ENCODE assay signal across 19 mouse cellular contexts in genomic region chr13:41703196-41703595, GRCm38 (mm10).
A peak's percentile ranks its signal among the peaks of the same experiment; 100 is the strongest.
DNase-seq lines count a peak whose midpoint lies in the region; ATAC-seq and TF ChIP-seq lines count a peak whose summit lies in the region.
"Had no signal": no experiment of that assay in that cellular context is flagged by ENCODE, and none has a peak within 500 bp of the region (broad histone marks: within the 10 kb centered on the region; RNA-seq: fewer than 3 reads in every experiment).

No protein-coding gene starts in this region.

- peaks cover 2% of the 10 kb centered on the region for H3K36me3 ChIP-seq in heart, adult 2 months (ENCODE audit: control insufficient read depth, insufficient read depth, low read length)
- H3K36me3 ChIP-seq in kidney, embryonic 14.5 days (ENCODE audit: control insufficient read depth, insufficient read depth, low read length), result no peaks in the 10 kb centered on the region
- H3K36me3 ChIP-seq in lung, postnatal 0 days (ENCODE audit: insufficient read depth, low read length), result no peaks in the 10 kb centered on the region
- H3K36me3 ChIP-seq: embryonic facial prominence, embryonic 10.5 days; forebrain, embryonic 15.5 days; limb, embryonic 10.5 days had no signal

- 46% methylated on average over 2 of the region's 2 CpGs for WGBS in heart, adult 2 months
- WGBS in kidney, embryonic 14.5 days, result 81% methylated on average over 2 of the region's 2 CpGs
- 48% methylated on average over 2 of the region's 2 CpGs for WGBS in lung, postnatal 0 days
- 44% methylated on average over 2 of the region's 2 CpGs for WGBS in lung, adult 2 months

- no peak overlapping the region for H3K9ac ChIP-seq in heart, adult 2 months (ENCODE audit: low read depth, low read length)
- no peak overlapping the region for H3K9ac ChIP-seq in kidney, embryonic 14.5 days (ENCODE audit: low read depth, low read length)
- no peak overlapping the region for H3K9ac ChIP-seq in lung, postnatal 0 days (replicated peaks; ENCODE audit: low read depth)
- H3K9ac ChIP-seq: forebrain, embryonic 15.5 days had no signal

- no peaks in the 10 kb centered on the region for H3K27me3 ChIP-seq in heart, adult 2 months (ENCODE audit: control insufficient read depth, insufficient read depth, low read length)
- no peaks in the 10 kb centered on the region for H3K27me3 ChIP-seq in kidney, embryonic 14.5 days (ENCODE audit: control insufficient read depth, insufficient read depth, low read length)
- H3K27me3 ChIP-seq in lung, postnatal 0 days (replicated peaks; ENCODE audit: insufficient read depth, low read length), result no peaks in the 10 kb centered on the region
- H3K27me3 ChIP-seq: forebrain, embryonic 15.5 days had no signal

- intact Hi-C loops in heart, adult 2 months (cut with DNase I), result loop anchor here (5.0 kb wide), 2 partner anchors 41 to 884 kb away; no protein-coding TSS in a partner anchor

- H3K27ac ChIP-seq in heart, adult 2 months, result peak overlapping the region; percentile 48
- 0 out of 2 replicates have a peak overlapping the region, but pooled peaks have one; percentile 38 for H3K27ac ChIP-seq in kidney, embryonic 14.5 days (ENCODE audit: low read depth, low read length)
- peak overlapping the region; percentile 48 for H3K27ac ChIP-seq in lung, postnatal 0 days (ENCODE audit: low read length)
- H3K27ac ChIP-seq: embryonic facial prominence, embryonic 10.5 days; forebrain, embryonic 15.5 days; hindbrain, postnatal 0 days; limb, embryonic 10.5 days had no signal

- H3K4me1 ChIP-seq in heart, adult 2 months (ENCODE audit: control insufficient read depth, insufficient read depth, low read length), result peaks cover 4% of the 10 kb centered on the region
- peaks cover 4% of the 10 kb centered on the region; the same call in 1 of the 2 replicates for H3K4me1 ChIP-seq in kidney, embryonic 14.5 days (ENCODE audit: control insufficient read depth, insufficient read depth, low read length)
- peaks cover 5% of the 10 kb centered on the region; the same call in 1 of the 2 replicates for H3K4me1 ChIP-seq in lung, postnatal 0 days (ENCODE audit: insufficient read depth, low read depth, low read length)
- H3K4me1 ChIP-seq in lung, adult 2 months (ENCODE audit: control insufficient read depth, insufficient read depth, low read length), result peaks cover 8% of the 10 kb centered on the region; the same call in 1 of the 2 replicates
- H3K4me1 ChIP-seq: forebrain, embryonic 15.5 days had no signal

- TF ChIP-seq POLR2A in heart, adult 2 months (IDR thresholded peaks at IDR 0.05; ENCODE audit: insufficient read depth, low read depth, low read length), result no peak
- no peak for TF ChIP-seq POLR2A in lung, adult 2 months (IDR thresholded peaks at IDR 0.05; ENCODE audit: borderline replicate concordance, extremely low read depth, low read depth, low read length)

- no peak overlapping the region for H3K4me3 ChIP-seq in heart, adult 2 months
- no peak overlapping the region for H3K4me3 ChIP-seq in kidney, embryonic 14.5 days (ENCODE audit: low read length)
- H3K4me3 ChIP-seq in lung, postnatal 0 days (ENCODE audit: low read depth, low read length), result no peak overlapping the region
- no peak overlapping the region for H3K4me3 ChIP-seq in lung, adult 2 months (replicated peaks; ENCODE audit: extremely low read depth, low read depth, low read length)
- H3K4me3 ChIP-seq: embryonic facial prominence, embryonic 10.5 days; forebrain, embryonic 15.5 days; left cerebral cortex, adult 2 months; limb, embryonic 10.5 days had no signal

- no peak for TF ChIP-seq EP300 in heart, adult 2 months (IDR thresholded peaks at IDR 0.05; ENCODE audit: insufficient read depth, low read depth, low read length)
- peak; percentile 77; the same call in 1 of the 2 replicates for TF ChIP-seq EP300 in lung, postnatal 0 days (IDR thresholded peaks at IDR 0.05)

- no peak for TF ChIP-seq CTCF in heart, adult 2 months (IDR thresholded peaks at IDR 0.05)
- no peak for TF ChIP-seq CTCF in lung, postnatal 0 days (IDR thresholded peaks at IDR 0.05)
- TF ChIP-seq CTCF in lung, adult 2 months (IDR thresholded peaks at IDR 0.05; ENCODE audit: insufficient read depth, low read length), result no peak

- no peaks in the 10 kb centered on the region; the same call in 1 of the 2 replicates for H3K9me3 ChIP-seq in kidney, embryonic 14.5 days (ENCODE audit: control insufficient read depth, low read length)
- H3K9me3 ChIP-seq in lung, postnatal 0 days (ENCODE audit: low read length), result no peaks in the 10 kb centered on the region
- H3K9me3 ChIP-seq: embryonic facial prominence, embryonic 10.5 days; forebrain, embryonic 15.5 days; limb, embryonic 10.5 days had no signal

- H3K4me2 ChIP-seq in kidney, embryonic 14.5 days (replicated peaks; ENCODE audit: low read depth, low read length), result no peak overlapping the region
- no peak overlapping the region for H3K4me2 ChIP-seq in lung, postnatal 0 days (replicated peaks; ENCODE audit: low read depth, low read length)
- H3K4me2 ChIP-seq: forebrain, embryonic 15.5 days; liver, embryonic 11.5 days had no signal

- ATAC-seq in kidney, embryonic 14.5 days (ENCODE audit: low FRiP score, low TSS enrichment), result no peak
- ATAC-seq in lung, postnatal 0 days, result peak; percentile 84
- ATAC-seq: forebrain, embryonic 15.5 days; hindbrain, postnatal 0 days had no signal

- no peaks in the 10 kb centered on the region for H3K79me2 ChIP-seq in heart, adult 2 months (replicated peaks; ENCODE audit: control insufficient read depth, insufficient read depth, low read length)

- no peak for DNase-seq in heart, adult 2 months
- DNase-seq in heart, postnatal 4 days, result no peak
- no peak for DNase-seq in kidney, adult 9 months
- peak; percentile 76 for DNase-seq in lung, postnatal 0 days (ENCODE audit: low spot score)
- DNase-seq in lung, adult 2 months, result no peak
- no peak for DNase-seq in Muller cell, postnatal 12 days (ENCODE audit: inconsistent ontology term)
- DNase-seq: adrenal gland, adult 8-10 months; cerebellum, adult 11-12 months; cerebellum, postnatal 36 days; kidney, adult 11 months; midbrain, embryonic 14.5 days; thymus, postnatal 4 days had no signal
